Mouse (Mus musculus) heart, embryonic 11.5 days (tissue): ENCODE data around the gene Cript. TPM values are rescaled to one million over a fixed set of nuclear protein-coding genes. Genes with fewer than 3 reads are reported as not detected.
"Not testable (repeated sequence)": the region's sequence is repeated elsewhere in the genome, so short reads cannot be mapped to it uniquely, and the experiment has no call there.

Experiments used
- ATAC-seq: fragments of 200-750 bp; cut with Nextera tagmentation; replicated peaks from 2 replicates; pipeline ENCODE4 v1.8.0; 2017; ENCODE audit warnings: moderate library complexity; ENCODE audit not compliant: insufficient number of reproducible peaks, low FRiP score, low TSS enrichment
- H3K27ac ChIP-seq: fragments of 300-500 bp; sonication (generic); 2 replicates; pipeline ENCODE4 v1.5.1; 2014; ENCODE audit warnings: mild to moderate bottlenecking, low read depth, low read length
- H3K27me3 ChIP-seq: fragments of 300-500 bp; sonication (generic); 2 replicates; pipeline ENCODE4 v1.6.1; 2014; ENCODE audit warnings: mild to moderate bottlenecking, low read length, mixed read lengths; ENCODE audit not compliant: control insufficient read depth, insufficient read depth
- H3K36me3 ChIP-seq: fragments of 300-500 bp; sonication (generic); 2 replicates; pipeline ENCODE4 v1.6.1; 2014; ENCODE audit warnings: mild to moderate bottlenecking, low read length, moderate library complexity, mixed read lengths; ENCODE audit not compliant: control insufficient read depth, insufficient read depth
- H3K4me1 ChIP-seq: fragments of 300-500 bp; sonication (generic); 2 replicates; pipeline ENCODE4 v1.6.1; 2014; ENCODE audit warnings: low read length; ENCODE audit not compliant: control insufficient read depth, insufficient read depth
- H3K4me2 ChIP-seq: fragments of 300-500 bp; sonication (generic); 2 replicates; pipeline ENCODE4 v1.6.1; 2014; ENCODE audit warnings: mild to moderate bottlenecking, moderate library complexity
- H3K4me3 ChIP-seq: fragments of 300-500 bp; sonication (generic); 2 replicates; pipeline ENCODE4 v1.5.1; 2014; ENCODE audit warnings: low read depth, low read length
- H3K9ac ChIP-seq: fragments of 300-500 bp; sonication (generic); 2 replicates; pipeline ENCODE4 v1.6.1; 2014; ENCODE audit warnings: mild to moderate bottlenecking, low read depth, low read length, moderate library complexity
- H3K9me3 ChIP-seq: fragments of 300-500 bp; sonication (generic); replicated peaks from 2 replicates; pipeline ENCODE4 v1.6.1; 2016; ENCODE audit warnings: low read length; ENCODE audit not compliant: control insufficient read depth
- WGBS: fragments of 180-500 bp; shearing (Covaris S2); extraction: QIAGEN DNeasy Blood & Tissue Kit; methylation state at CpG from one replicate; pipeline ENCODE4 v1.1.7; 2014; ENCODE audit not compliant: insufficient replicate concordance; 5-methylcytosine and 5-hydroxymethylcytosine counted together
- polyA plus RNA-seq: library from polyadenylated mRNA; unstranded; fragments of >200 nt; fragmentation: Nextera tagmentation; extraction: Ambion mirVana; gene quantifications from 2 replicates; pipeline ENCODE4 v1.2.1, GENCODE M21; 2014

Gene Cript
- polyA plus RNA-seq, 1 experiment from 2014 or later: 118 TPM

- Histone ChIP-seq H3K4me3 (no peak overlapping the region), H3K9me3 (no peaks in the 10 kb centered on the region), H3K27ac (no peak overlapping the region), H3K27me3 (no peaks in the 10 kb centered on the region), H3K4me1 (peaks cover 7% of the 10 kb centered on the region; the same call in 1 of the 2 replicates), H3K9ac (peak overlapping the region; percentile 52; the same call in 1 of the 2 replicates), H3K36me3 (no peaks in the 10 kb centered on the region), H3K4me2 (no peak overlapping the region)
- no peak for ATAC-seq
- WGBS: 23% methylated on average over 5 of the region's 5 CpGs
Measured at GRCm38 (mm10) chr17:87055051-87055459, 29.7 kb downstream of the Cript start.

GRCm38 (mm10) chr17:87055663-87056062, 30.3 kb downstream of the Cript start:
- H3K4me2 ChIP-seq: no peak overlapping the region
- WGBS: 52% methylated on average over 1 of the region's 1 CpGs
- H3K4me3 ChIP-seq: no peak overlapping the region
- no peak overlapping the region for H3K9ac ChIP-seq
- ATAC-seq: no peak
- no peak overlapping the region for H3K27ac ChIP-seq
- H3K36me3 ChIP-seq: no peaks in the 10 kb centered on the region
- H3K9me3 ChIP-seq: no peaks in the 10 kb centered on the region
- no peaks in the 10 kb centered on the region for H3K27me3 ChIP-seq
- H3K4me1 ChIP-seq: peaks cover 7% of the 10 kb centered on the region; the same call in 1 of the 2 replicates

GRCm38 (mm10) chr17:87056761-87057160, 31.4 kb downstream of the Cript start:
- no peak for ATAC-seq
- no peak overlapping the region for H3K27ac ChIP-seq
- no peak overlapping the region for H3K4me2 ChIP-seq
- no peaks in the 10 kb centered on the region for H3K36me3 ChIP-seq
- H3K9me3 ChIP-seq: no peaks in the 10 kb centered on the region
- no peak overlapping the region for H3K4me3 ChIP-seq
- H3K27me3 ChIP-seq: no peaks in the 10 kb centered on the region
- H3K4me1 ChIP-seq: peaks cover 7% of the 10 kb centered on the region; the same call in 1 of the 2 replicates
- 88% methylated on average over 7 of the region's 7 CpGs for WGBS
- no peak overlapping the region for H3K9ac ChIP-seq

GRCm38 (mm10) chr17:87057486-87058266, 32.3 kb downstream of the Cript start:
- no peaks in the 10 kb centered on the region for H3K36me3 ChIP-seq
- H3K9me3 ChIP-seq: no peaks in the 10 kb centered on the region
- no peak overlapping the region for H3K9ac ChIP-seq
- no peak for ATAC-seq
- H3K27ac ChIP-seq: no peak overlapping the region
- H3K27me3 ChIP-seq: no peaks in the 10 kb centered on the region
- H3K4me1 ChIP-seq: peaks cover 7% of the 10 kb centered on the region; the same call in 1 of the 2 replicates
- no peak overlapping the region for H3K4me2 ChIP-seq
- WGBS: 53% methylated on average over 8 of the region's 8 CpGs
- H3K4me3 ChIP-seq: no peak overlapping the region

GRCm38 (mm10) chr17:87062639-87063038, 37.3 kb downstream of the Cript start:
- H3K9ac ChIP-seq: no peak overlapping the region
- no peak overlapping the region for H3K4me3 ChIP-seq
- H3K4me1 ChIP-seq: no peaks in the 10 kb centered on the region
- no peak overlapping the region for H3K4me2 ChIP-seq
- no peaks in the 10 kb centered on the region for H3K9me3 ChIP-seq
- H3K27ac ChIP-seq: no peak overlapping the region
- ATAC-seq: no peak
- H3K36me3 ChIP-seq: no peaks in the 10 kb centered on the region
- WGBS: 68% methylated on average over 9 of the region's 9 CpGs
- H3K27me3 ChIP-seq: no peaks in the 10 kb centered on the region

GRCm38 (mm10) chr17:87063461-87063860, 38.1 kb downstream of the Cript start:
- Histone ChIP-seq H3K27me3 (no peaks in the 10 kb centered on the region), H3K4me2 (no peak overlapping the region), H3K9ac (no peak overlapping the region), H3K9me3 (no peaks in the 10 kb centered on the region), H3K4me3 (no peak overlapping the region), H3K27ac (no peak overlapping the region), H3K4me1 (no peaks in the 10 kb centered on the region), H3K36me3 (no peaks in the 10 kb centered on the region)
- WGBS: 70% methylated on average over 7 of the region's 7 CpGs
- no peak for ATAC-seq

- Histone ChIP-seq H3K4me3 (no peak overlapping the region), H3K9me3 (no peaks in the 10 kb centered on the region), H3K4me1 (no peaks in the 10 kb centered on the region), H3K9ac (no peak overlapping the region), H3K27me3 (no peaks in the 10 kb centered on the region), H3K4me2 (no peak overlapping the region), H3K36me3 (no peaks in the 10 kb centered on the region), H3K27ac (no peak overlapping the region)
- 68% methylated on average over 6 of the region's 6 CpGs for WGBS
- no peak for ATAC-seq
Measured at GRCm38 (mm10) chr17:87063969-87064368, 38.6 kb downstream of the Cript start.

GRCm38 (mm10) chr17:87068997-87069396, 43.6 kb downstream of the Cript start:
- ATAC-seq: no peak

GRCm38 (mm10) chr17:87072183-87072582, 46.8 kb downstream of the Cript start:
- 89% methylated on average over 1 of the region's 1 CpGs for WGBS
- H3K4me2 ChIP-seq, H3K4me3 ChIP-seq, H3K27ac ChIP-seq, H3K9ac ChIP-seq, H3K27me3 ChIP-seq, ATAC-seq, H3K36me3 ChIP-seq, H3K9me3 ChIP-seq, H3K4me1 ChIP-seq: not testable (repeated sequence)

More at GRCm38 (mm10) chr17:87068997-87069396, 43.6 kb downstream of the Cript start:
- H3K9me3 ChIP-seq: no peaks in the 10 kb centered on the region
- WGBS: 81% methylated on average over 4 of the region's 4 CpGs
- no peak overlapping the region for H3K27ac ChIP-seq
- H3K36me3 ChIP-seq: no peaks in the 10 kb centered on the region
- H3K4me1 ChIP-seq: no peaks in the 10 kb centered on the region
- no peak overlapping the region for H3K9ac ChIP-seq
- H3K27me3 ChIP-seq: no peaks in the 10 kb centered on the region
- no peak overlapping the region for H3K4me2 ChIP-seq
- H3K4me3 ChIP-seq: no peak overlapping the region
